Mouse (Mus musculus): ENCODE measurements around the gene Immp2l.

Gene Immp2l

DNA sequence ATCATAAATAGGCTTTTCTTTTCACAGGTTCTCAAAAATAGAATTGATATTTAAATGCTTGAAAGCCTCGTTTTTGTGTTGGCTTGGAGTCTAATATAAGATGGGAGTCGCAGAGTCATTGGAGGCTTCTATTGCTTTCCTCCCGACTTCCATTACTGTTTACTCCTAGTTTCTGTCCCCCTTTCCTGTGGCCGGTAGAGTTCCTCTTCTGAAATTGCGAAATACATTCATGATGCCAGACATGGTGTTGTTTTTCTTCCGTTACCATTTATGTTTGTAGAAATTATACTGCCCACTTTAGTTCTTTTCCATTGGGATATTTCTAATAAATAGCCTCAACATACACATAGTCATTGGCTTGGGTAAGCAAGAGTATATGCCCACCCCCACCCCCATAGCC, 289.5 kb downstream of the Immp2l start:
- no peak for DNase-seq (ENCODE audit: low read depth in 2 of 2, low spot score in 2 of 2)

DNA sequence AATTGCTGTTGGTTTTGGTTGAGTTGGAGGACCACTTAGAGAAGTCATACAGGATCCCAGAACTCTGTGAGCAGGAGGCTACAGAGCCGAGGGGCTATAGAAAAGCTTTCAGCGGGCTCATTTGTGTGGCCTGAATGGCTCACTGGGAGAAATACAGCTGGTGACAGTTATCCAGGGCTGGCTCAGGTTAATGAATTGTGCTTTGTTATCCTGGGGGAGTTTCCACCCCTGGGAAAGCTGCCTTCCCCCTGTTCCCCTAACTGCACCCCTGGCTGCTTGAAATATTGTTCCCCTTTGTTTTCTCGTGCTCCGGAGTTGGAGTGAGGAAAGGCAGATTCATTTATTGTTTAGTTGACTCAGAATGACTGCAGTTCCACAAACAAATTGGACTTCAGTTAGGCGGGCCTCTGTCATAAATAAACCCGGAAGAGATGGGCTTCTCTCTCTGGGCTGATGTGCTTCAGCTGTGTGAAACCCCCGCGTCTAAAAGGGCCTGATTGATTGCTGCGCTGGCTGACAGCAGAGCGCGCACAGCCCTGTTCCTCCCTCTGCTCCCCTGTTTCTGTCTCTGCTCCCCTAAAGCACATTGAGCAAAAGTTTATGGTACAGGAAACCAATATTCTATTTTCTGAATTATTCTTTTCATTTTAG, 291.0 kb downstream of the Immp2l start:
- no peak for DNase-seq (ENCODE audit: low read depth in 2 of 2, low spot score in 2 of 2)

DNA sequence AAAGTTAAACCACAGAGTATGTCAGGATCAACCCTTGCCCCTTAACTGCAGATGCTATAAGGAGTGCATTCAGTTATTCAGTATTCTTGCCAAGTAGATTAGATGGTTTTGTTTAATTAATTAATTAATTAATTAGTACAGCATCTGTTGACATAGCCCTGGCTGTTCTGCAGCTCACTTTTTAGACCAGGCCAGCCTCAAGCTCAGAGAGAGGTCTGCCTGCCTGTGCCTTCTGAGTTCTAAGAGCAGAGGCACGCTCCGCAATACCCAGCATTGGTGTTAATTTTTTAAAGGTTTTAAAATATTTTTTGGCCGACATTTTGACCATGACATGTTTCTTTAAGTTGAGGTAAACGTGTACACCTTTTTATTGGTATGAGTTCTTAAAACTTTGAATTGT, 292.0 kb downstream of the Immp2l start:
- no peak for DNase-seq (ENCODE audit: low read depth in 2 of 2, low spot score in 2 of 2)

DNA sequence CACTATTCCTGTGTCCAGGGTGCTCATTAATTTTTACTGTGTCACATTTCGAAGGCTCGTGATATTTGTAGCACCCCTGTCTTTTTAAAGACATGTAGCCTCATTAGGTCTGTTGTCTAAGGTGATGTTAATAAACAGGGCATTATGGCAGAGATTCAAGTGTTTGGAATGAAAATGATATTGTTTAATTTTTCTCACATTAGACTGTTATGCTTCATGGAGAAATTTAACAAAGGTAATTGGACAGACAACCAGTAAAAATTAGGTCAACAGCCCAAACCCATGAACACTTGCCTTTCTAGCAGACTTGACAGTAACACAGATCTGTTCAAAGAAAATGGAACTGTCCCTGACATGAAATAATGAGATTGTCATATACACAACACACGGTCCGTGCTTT, 292.5 kb downstream of the Immp2l start:
- no peak for DNase-seq (ENCODE audit: low read depth in 2 of 2, low spot score in 2 of 2)

DNA sequence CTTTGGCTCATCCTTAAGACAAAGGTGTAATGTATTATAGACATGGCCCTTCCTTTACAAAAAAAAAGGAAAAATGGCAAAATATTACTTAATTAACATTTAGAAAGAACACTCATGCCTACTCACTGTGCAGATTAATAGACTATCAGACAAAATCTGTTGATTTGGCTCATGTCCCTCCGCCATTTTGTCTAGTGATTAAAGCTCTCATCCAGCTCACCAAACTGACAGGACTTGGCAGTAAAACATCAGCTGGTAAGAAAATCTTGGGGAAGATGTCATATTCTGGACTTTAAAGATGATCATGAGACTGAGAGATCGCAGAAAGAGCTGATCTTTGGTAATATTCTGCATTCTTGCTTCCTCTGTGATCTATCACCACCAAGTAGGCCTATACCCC, 293.5 kb downstream of the Immp2l start:
- DNase-seq (ENCODE audit: low read depth in 2 of 2, low spot score in 2 of 2), result no peak

DNA sequence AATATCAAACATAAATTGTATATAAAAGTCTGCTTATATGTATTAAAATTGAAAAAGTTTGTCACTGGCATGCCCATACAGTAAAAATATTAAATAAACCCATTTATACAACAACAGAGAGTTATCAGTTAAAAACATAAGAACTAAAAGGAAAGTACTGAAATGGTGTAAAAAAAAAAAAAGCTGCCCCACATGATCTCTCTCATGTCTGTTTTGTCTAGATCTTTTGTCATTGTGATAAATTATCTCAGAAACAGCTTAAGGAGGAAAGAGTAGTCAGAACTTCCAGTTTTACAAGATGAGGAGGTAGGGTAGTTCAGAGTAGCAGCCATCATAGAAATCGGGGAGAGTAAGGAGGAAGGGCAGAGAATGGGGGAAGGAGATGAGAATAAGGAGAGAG, 298.1 kb downstream of the Immp2l start:
- DNase-seq (ENCODE audit: low read depth in 2 of 2, low spot score in 2 of 2), result no peak

DNA sequence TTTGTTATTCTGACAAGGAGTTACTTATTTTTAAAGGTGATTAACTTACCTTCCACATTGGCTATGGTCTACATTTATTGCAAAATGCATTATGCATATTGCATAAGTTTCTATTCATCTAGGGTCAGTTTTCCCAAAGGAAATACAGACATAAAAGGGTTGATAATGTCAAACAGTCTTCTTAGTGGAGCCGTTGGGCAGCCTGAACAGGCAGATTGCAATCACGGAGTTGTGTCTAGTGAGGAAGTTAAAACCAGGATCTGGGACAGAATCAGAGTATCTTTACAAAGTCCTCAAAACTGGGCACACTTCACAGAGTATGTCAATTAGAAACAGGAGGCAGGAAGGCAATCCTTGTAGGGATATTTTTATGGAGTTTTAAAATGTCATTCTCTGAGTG, 300.5 kb downstream of the Immp2l start:
- no peak for DNase-seq (ENCODE audit: low read depth in 2 of 2, low spot score in 2 of 2)

DNA sequence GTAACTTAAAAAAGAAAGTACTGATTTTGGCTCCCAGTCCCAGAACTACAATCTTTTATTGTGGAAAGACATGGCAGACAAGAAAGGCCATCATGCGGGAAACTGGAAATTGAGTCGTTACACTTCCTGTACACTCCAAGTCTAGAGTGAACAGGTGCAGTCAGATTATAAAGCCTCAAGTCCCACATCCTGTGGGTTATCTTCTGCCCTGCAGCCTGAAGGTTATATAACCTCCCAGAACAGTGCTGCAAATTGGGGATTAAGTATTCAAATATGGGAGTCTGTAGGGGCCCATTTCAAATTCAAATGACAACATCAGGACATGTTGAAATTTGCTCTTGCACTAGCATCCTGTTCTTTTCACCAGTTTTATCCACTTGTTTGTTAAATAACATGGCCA, 301.9 kb downstream of the Immp2l start:
- no peak for DNase-seq (ENCODE audit: low read depth in 2 of 2, low spot score in 2 of 2)

DNA sequence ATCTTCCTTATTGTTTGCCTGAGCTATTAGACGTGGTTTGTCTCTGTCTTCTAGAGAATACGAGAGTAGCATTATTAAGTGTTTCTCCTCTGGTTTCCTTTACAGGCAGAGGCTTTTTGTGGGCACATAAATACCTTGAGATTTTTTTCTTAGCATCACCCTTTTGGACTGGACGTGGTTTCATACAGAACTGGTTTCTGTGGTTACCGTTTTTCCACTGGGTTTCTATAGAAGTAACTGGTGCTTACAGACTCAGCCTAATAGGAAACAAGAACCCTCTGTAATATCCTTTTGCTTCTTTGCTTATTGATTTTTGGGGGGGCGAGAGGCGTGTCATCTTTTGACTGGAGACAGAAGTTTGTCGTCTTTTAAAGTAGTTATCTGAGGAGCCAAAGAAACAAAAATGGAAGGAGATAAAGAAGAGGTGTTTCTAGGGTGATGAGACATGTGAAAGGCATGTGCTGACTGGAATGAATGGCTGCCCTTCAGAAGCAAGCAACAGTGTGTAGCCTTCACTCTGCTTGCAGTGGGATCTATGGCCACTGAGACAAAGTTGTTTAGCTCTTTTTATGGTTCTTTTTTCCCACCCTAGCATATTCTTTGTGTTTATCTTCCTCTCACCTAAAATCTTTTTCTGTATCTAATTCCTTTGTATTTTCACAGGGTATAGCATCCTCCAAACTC, 307.2 kb downstream of the Immp2l start:
- no peak for DNase-seq (ENCODE audit: low read depth in 2 of 2, low spot score in 2 of 2)

DNA sequence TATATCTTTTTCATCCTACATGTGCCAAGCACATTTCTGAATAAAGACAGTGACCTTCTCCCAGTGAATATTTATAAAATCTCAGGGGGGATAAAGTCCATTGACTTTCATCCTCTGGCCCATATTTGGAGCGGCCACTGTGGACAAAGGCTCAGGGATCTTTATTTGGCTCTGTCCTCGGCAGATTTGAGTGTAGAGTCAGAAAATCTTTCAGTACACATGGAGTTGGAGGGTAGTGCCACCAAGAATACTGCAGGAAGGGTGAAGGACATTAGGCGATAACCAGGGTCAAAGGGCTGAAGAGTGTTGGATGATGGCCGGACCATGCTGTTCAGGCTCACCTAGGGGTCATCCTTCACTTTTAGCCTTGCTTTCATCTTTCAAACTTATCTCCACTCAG, 321.7 kb downstream of the Immp2l start:
- DNase-seq (ENCODE audit: low read depth in 2 of 2, low spot score in 2 of 2), result no peak

DNA sequence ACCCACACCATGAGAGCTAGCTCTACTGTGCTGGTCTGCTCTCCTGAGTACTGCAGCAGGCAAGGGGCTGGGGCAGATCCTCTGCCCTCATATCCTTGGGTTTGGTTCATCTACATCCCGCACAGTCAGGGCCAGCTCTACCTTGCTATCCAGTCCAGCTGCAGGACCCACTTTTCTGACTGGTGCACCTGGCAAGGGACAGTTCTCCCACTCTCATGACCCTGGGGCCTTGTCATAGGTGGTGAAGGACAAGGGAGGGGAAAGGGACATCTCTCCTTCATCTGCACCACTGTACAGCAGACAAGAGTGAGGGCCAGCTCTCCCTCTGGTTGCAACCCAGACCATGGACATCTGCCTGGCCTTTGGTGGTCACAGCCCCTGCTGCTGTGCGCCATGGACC, 323.6 kb downstream of the Immp2l start:
- no peak for DNase-seq (ENCODE audit: low read depth in 2 of 2, low spot score in 2 of 2)

DNA sequence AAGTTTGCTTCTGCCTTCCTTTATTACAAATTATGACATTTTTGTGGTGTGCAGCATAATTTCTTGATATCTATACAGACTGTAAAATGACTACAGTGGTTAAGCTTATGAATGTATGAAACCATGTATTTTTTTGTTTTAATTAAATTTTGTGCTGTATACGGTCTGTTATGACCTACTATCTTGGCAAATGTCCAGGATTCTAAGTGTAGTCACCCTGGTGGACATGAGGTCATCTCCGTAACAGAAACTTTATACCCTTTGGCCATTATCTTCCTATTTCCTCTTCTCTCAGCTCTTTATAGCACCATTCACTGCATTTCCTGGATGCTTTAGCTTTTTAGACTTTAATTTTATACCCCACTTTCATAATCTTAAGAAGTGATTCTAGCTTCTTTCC, 325.5 kb downstream of the Immp2l start:
- no peak for DNase-seq (ENCODE audit: low read depth in 2 of 2, low spot score in 2 of 2)

DNA sequence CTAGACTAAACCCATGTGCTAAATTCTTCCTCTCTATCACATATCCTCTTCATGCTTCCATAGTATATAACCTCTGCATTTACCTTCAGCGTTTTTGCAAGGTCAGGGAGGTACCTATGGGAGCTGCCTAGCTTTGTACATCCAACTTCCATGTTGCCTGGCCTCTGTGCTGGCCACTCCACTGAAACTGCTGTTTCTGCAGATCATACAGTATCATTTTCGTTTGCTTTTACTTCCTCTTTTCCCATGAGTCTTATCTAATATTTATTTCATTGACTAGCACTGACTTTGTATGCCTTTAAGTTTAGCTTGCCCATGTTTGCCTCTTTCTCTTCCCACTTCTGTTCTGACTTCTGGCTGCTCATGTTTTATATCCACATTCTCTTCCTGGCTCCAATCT, 325.9 kb downstream of the Immp2l start:
- no peak for DNase-seq (ENCODE audit: low read depth in 2 of 2, low spot score in 2 of 2)

DNA sequence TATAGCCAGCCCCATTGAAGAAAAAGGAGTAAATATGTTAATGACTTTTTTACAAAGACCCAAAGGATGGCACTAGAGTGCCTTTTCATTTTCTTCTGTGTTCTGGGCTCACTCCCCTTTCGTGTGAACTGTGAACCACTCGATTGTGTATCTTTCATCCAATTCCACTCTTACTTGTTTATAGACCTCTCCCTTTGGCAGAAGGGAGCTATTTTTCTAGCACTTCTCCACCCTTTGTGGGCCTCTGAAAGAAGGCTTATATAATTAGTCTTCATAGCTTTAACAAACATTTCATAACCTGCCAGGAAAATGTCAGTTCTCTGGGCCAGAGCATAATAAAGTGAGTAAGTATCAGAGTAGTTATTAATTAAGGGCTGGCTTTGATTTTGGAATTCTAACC, 327.4 kb downstream of the Immp2l start:
- DNase-seq (ENCODE audit: low read depth in 2 of 2, low spot score in 2 of 2), result no peak

DNA sequence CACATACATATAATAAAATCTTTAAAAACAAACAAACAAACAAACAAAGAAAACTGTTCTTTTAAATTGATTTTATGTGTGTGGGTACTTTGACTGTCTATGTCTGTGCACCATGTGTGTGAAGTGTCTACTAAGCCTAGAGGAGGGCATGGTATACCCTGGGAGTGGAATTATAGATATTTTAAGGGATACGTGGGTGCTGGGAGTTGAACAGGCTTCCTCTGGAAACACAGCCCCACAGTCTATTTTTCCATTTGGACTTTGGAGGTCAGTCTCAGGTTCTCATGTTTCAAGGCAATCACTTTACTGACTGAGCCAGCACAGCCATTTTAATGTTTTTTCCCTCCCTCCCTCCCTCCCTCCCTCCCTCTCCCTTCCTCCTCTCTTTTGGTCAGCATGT, 331.0 kb downstream of the Immp2l start:
- DNase-seq (ENCODE audit: low read depth in 2 of 2, low spot score in 2 of 2), result no peak

DNA sequence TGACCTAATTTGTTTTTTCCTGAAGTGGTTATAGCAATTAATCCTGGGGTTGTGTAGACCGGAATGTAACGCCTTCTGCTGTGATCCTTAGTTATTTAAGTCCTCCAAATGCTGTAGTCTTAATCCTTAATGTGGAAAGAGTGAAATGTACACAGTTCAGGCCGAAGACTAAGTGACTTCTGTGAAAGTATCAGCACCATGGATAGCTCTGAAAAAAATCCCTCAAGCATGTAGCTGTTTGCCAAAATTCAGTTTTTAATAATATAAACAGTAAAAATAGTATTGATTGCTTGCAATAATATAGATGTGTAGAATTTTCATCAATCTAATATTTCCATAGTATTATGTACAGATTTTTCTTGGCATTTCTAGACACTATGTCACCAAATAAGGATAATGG, 332.1 kb downstream of the Immp2l start:
- no peak for DNase-seq (ENCODE audit: low read depth in 2 of 2, low spot score in 2 of 2)

DNA sequence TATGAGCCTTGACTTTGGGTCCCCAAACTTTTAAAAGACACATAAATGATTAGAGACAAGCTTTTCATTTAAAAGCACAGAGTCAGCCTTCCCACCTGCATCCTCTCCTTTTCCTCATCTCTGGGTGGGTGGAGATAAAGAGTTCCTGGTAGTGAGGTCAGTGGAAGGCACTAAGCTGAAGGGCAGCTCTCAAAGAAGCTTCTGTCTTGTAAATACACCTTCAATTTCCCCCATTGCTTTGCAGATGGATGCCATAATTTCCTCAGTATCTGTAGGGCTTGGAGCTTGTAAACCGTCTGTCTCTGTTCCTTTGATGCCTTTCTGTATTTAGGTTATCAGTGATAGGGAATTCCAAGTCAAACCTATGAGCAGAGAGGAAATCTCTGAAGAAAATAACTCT, 362.8 kb downstream of the Immp2l start:
- DNase-seq (ENCODE audit: low read depth in 2 of 2, low spot score in 2 of 2), result no peak

DNA sequence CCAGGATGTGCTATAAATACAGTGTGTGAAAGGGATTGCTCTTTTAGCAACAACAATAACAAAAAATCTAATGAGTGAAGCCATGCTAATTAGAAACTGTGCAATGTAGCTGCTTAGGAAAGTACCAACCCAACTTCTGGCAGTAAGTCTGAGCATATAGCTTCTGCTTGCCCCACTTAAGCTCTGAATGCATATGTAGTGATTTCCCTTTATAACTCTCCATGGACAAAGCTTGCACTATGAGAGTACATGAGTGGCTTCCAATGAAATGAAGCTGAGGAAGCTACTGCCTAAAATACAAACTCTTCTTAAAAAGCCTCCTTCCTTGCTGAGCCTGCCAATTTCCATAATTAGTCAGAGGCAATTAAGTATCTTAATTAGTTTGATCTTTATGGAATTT, 370.3 kb downstream of the Immp2l start:
- DNase-seq (ENCODE audit: low read depth in 2 of 2, low spot score in 2 of 2), result no peak

DNA sequence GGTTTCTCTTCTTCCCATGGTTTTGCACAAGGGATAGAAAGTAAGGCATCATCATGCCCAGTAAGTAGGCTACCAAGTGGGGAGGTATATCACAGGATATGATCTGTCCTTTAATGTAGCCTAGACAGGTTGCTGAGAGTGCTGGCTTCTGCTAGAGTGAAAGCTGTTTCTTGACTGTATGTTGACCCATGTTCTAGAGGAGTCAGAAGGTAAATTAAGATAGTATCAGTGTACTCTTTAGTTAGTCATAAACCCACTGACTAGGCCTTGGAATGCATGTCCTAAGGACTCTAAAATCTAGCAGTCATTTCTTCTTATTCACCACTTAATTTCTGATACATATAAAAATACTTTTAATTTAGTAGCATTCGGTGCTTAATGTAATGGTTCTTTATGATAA, 377.2 kb downstream of the Immp2l start:
- no peak for DNase-seq (ENCODE audit: low read depth in 2 of 2, low spot score in 2 of 2)

DNA sequence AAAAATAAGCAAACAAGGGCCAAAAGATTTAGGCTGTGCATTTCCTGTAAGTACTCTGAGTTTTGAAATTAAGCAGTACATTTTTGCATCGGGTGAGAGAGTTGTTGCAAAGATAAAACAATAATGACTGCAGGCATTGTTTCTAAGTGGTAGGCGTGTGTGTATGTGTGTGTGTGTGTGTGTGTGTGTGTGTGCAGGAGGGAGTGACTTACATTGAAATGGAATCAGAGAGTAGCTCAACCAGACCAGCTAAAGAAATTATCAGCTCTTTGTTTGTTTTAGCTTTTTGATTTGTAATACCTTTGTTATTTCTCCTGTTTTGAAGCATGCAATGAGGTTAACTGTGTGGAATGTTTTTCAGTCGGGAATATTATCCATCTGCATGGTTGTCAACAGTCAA, 378.0 kb downstream of the Immp2l start:
- no peak for DNase-seq (ENCODE audit: low read depth in 2 of 2, low spot score in 2 of 2)

DNA sequence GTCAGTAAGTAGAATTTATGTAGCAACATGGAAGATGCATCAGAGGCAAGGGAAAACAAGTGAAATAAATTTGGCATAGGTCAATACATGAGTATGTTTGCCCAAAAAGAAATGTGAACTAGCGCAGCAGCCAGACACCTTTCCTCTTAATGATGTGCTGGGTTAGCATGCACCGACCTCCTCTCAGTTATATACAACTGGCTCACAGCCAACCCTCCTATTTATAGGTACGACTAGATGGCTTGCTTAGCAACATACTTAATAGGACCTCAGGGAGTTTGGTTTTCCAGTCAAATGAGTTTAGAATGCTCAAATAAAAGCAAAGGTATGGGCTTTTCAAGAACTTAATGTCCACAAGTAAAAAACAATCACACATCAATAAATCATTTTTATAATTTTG, 385.5 kb downstream of the Immp2l start:
- DNase-seq (ENCODE audit: low read depth in 2 of 2, low spot score in 2 of 2), result no peak

DNA sequence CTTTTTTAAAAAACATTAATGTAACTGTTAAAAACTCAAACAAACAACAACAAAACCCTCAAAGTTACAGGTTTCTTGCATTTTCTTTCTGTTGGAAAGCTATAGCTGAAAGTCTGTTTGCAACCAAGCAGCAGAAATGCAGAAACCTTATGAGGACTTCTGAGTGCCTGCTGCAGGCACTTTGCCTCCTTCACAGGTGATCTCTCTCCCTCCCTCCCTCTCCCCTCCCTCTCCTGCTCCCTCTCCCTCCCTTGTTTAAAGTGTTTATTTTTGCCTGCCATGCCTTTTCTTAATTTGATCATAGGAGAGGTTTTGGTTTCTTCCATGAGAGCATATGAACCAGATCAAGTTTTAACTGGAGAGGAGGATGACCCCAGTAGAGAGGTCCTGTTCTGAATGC, 392.7 kb downstream of the Immp2l start:
- no peak for DNase-seq (ENCODE audit: low read depth in 2 of 2, low spot score in 2 of 2)

DNA sequence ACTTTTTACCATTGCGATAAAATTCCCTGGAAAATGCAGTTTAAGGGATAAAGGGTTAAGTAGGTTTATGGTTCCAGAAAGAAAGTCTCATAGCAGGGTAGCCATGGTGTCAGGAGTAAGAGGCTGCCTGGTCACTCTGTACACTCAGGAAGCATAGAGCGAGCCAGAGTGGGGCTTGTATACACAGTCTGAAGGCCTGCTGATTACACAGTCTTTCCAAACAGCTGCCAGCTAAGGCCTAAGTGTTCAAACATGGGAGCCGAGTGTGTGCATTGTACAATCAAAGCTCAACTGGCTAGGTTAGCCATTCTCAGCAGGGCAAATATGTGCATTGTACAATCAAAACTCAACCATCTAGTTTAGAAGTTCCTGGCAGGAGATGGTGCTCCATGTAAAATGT, 393.2 kb downstream of the Immp2l start:
- DNase-seq (ENCODE audit: low read depth in 2 of 2, low spot score in 2 of 2), result no peak
